Mouse (Mus musculus): ENCODE data around the gene Gnpat. TPM values are rescaled to one million over a fixed set of nuclear protein-coding genes. Genes with fewer than 3 reads are reported as not detected.

Gnpat gene
- total and polyA plus RNA-seq, 3 experiments: 62.3 to 91.5 (median 89.1) TPM

DNA sequence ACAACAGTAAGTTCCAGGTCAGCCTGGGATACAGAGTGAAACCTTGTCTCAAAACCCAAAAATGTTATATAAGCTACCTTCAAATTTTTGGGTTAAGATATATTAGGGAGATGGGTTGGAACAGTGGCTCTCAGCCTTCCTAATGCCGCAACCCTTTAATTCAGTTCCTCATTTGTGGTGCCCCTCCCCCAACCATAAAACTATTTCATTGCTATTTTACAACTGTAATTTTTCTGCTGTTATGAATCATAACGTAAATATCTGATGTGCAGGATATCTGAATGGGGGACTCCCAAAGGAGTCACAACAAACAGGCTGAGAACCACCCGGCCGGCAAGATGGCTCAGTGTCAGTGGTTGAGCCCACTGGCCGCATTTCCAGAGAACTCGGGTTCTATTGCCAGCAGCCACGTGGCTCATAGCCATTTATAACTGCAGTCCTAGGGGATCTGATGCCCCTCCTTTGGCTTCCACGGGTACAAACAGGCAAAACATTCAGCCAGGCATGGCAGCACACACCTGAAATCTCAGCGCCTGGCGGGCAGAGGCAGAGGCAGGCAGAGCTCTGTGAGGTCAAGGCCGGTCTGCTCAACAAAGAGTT, 59.8 kb downstream of the Gnpat start:
- Histone ChIP-seq H3K27ac (ENCODE audit: insufficient read depth, low read depth) (no peak overlapping the region), H3K36me3 (replicated peaks in 1 of 2; ENCODE audit: control insufficient read depth in 1 of 2, insufficient read depth in 1 of 2, low read length in 1 of 2) (peaks cover 0 to 51% of the 10 kb centered on the region in 2 experiments), H3K4me3 (replicated peaks in 1 of 3; ENCODE audit: low read depth in 2 of 3, low read length in 2 of 3, poor library complexity in 1 of 3) (no peak overlapping the region), H3K9ac (ENCODE audit: insufficient read depth, low read depth) (no peak overlapping the region), H3K79me2 (replicated peaks; ENCODE audit: control insufficient read depth, extremely low read depth, insufficient read depth, poor library complexity, severe bottlenecking) (no peaks in the 10 kb centered on the region), H3K9me3 (replicated peaks; ENCODE audit: low read length) (no peaks in the 10 kb centered on the region), H3K4me2 (ENCODE audit: insufficient read depth, low read depth, poor library complexity, severe bottlenecking) (no peak overlapping the region), H3K4me1 (ENCODE audit: control insufficient read depth in 1 of 2, insufficient read depth in 2 of 2) (peaks cover 0 to 37% of the 10 kb centered on the region in 2 experiments; a peak in 2 of 4 replicates), H3K27me3 (replicated peaks) (no peaks in the 10 kb centered on the region)
- in situ Hi-C loops (cut with MboI; ENCODE audit: low pct_ligation_motif_present, low pct_unique_long_range_greater_than_20kb, low sequenced_read_pairs) (no loop called here), dilution Hi-C loops (cut with MboI; ENCODE audit: extremely low pct_ligation_motif_present, extremely low pct_unique_long_range_greater_than_20kb, low sequenced_read_pairs) (no loop called here)
- no peak for DNase-seq (ENCODE audit: extremely low read depth)
- no peak for TF ChIP-seq TCF12 (IDR thresholded peaks at IDR 0.05; ENCODE audit: low read depth, low read length)
- no peak for TF ChIP-seq NRF1 (IDR thresholded peaks at IDR 0.05; ENCODE audit: low read depth, low read length)
- no peak for TF ChIP-seq POLR2A (IDR thresholded peaks at IDR 0.05; ENCODE audit: low read depth, low read length)
- no peak for TF ChIP-seq MXI1 (IDR thresholded peaks at IDR 0.05; ENCODE audit: low read depth, low read length)
- TF ChIP-seq ZMIZ1 (IDR thresholded peaks at IDR 0.05; ENCODE audit: low read depth, low read length): no peak
- no peak for TF ChIP-seq MEF2A (IDR thresholded peaks at IDR 0.05; ENCODE audit: borderline replicate concordance, low read depth, low read length)
- no peak for TF ChIP-seq CHD2 (IDR thresholded peaks at IDR 0.05; ENCODE audit: low read length)
- no peak for TF ChIP-seq SIN3A (IDR thresholded peaks at IDR 0.05; ENCODE audit: low read length)
- TF ChIP-seq RAD21 (IDR thresholded peaks at IDR 0.05; ENCODE audit: low read depth, low read length): no peak
- TF ChIP-seq ZKSCAN1 (IDR thresholded peaks at IDR 0.05; ENCODE audit: borderline replicate concordance, low read depth, low read length): no peak
- no peak for TF ChIP-seq ZC3H11A (IDR thresholded peaks at IDR 0.05; ENCODE audit: low read depth, low read length)
- no peak for TF ChIP-seq USF1 (IDR thresholded peaks at IDR 0.05; ENCODE audit: low read depth, low read length)
- no peak for TF ChIP-seq UBTF (IDR thresholded peaks at IDR 0.05; ENCODE audit: low read depth, low read length)
- TF ChIP-seq PAX5 (IDR thresholded peaks at IDR 0.05; ENCODE audit: low read length): no peak
- no peak for TF ChIP-seq MAFK (IDR thresholded peaks at IDR 0.05; ENCODE audit: insufficient replicate concordance, low read length)
- no peak for TF ChIP-seq NELFE (IDR thresholded peaks at IDR 0.05; ENCODE audit: low read depth, low read length)

DNA sequence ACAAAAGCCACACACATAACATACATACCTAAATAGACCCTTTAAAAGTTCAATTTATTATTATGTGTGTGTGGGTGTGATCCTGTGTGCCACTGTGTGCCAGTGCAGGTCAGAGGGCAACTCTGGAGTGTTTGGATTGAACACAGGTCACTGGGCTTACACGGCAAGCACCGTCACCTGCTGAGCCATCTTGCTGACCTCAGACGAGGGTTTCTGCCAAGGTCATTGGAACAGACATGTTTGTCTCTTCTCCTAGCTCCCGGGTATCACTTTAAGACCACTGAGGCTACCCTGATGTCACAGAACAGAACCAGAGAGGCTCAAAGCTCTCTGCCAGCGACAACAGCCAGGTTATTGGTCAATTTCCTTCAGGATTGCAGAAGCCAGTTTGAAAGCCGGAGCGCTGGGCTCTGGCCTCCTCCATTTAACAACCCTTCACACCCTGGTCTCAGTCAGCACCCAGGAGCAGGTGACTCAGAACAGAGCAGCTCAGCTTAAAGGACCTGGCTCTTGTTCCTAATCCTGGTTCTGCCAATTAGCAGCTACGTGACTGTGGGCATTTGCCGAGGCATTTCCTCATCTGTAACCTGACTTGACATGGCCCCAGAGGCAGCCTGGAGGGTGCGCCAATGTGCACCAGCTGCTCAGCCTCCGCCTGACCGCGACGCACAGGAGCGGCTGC, 61.3 kb downstream of the Gnpat start:
- H3K36me3 ChIP-seq (replicated peaks in 1 of 2; ENCODE audit: control insufficient read depth in 1 of 2, insufficient read depth in 1 of 2, low read length in 1 of 2): peaks cover 0 to 52% of the 10 kb centered on the region in 2 experiments
- H3K9ac ChIP-seq (ENCODE audit: insufficient read depth, low read depth): no peak overlapping the region
- dilution Hi-C loops (cut with MboI; ENCODE audit: extremely low pct_ligation_motif_present, extremely low pct_unique_long_range_greater_than_20kb, low sequenced_read_pairs): no loop called here

More for the DNA sequence above, 61.3 kb downstream of the Gnpat start:
- Histone ChIP-seq H3K4me2 (ENCODE audit: insufficient read depth, low read depth, poor library complexity, severe bottlenecking) (no peak overlapping the region), H3K79me2 (replicated peaks; ENCODE audit: control insufficient read depth, extremely low read depth, insufficient read depth, poor library complexity, severe bottlenecking) (no peaks in the 10 kb centered on the region), H3K4me3 (replicated peaks in 1 of 3; ENCODE audit: low read depth in 2 of 3, low read length in 2 of 3, poor library complexity in 1 of 3) (no peak overlapping the region), H3K9me3 (replicated peaks; ENCODE audit: low read length) (no peaks in the 10 kb centered on the region), H3K4me1 (ENCODE audit: control insufficient read depth in 1 of 2, insufficient read depth in 2 of 2) (peaks cover 7 to 50% of the 10 kb centered on the region in 2 experiments), H3K27me3 (replicated peaks) (no peaks in the 10 kb centered on the region), H3K27ac (ENCODE audit: insufficient read depth, low read depth) (no peak overlapping the region)
- DNase-seq (ENCODE audit: extremely low read depth): no peak
- in situ Hi-C loops (cut with MboI; ENCODE audit: low pct_ligation_motif_present, low pct_unique_long_range_greater_than_20kb, low sequenced_read_pairs): no loop called here
- TF ChIP-seq MYC (IDR thresholded peaks at IDR 0.05; ENCODE audit: low read depth, low read length) (no peak), BHLHE40 (IDR thresholded peaks at IDR 0.05; ENCODE audit: low read depth, low read length) (no peak), POLR2A (IDR thresholded peaks at IDR 0.05; ENCODE audit: low read depth, low read length) (no peak), ELF1 (IDR thresholded peaks at IDR 0.05; ENCODE audit: low read depth, low read length) (no peak), PAX5 (IDR thresholded peaks at IDR 0.05; ENCODE audit: low read length) (no peak), JUND (conservative IDR thresholded peaks at IDR 0.05; ENCODE audit: low read depth, low read length) (no peak), ZMIZ1 (IDR thresholded peaks at IDR 0.05; ENCODE audit: low read depth, low read length) (no peak), USF1 (IDR thresholded peaks at IDR 0.05; ENCODE audit: low read depth, low read length) (no peak), TCF12 (IDR thresholded peaks at IDR 0.05; ENCODE audit: low read depth, low read length) (no peak), SIN3A (IDR thresholded peaks at IDR 0.05; ENCODE audit: low read length) (no peak), UBTF (IDR thresholded peaks at IDR 0.05; ENCODE audit: low read depth, low read length) (no peak), MXI1 (IDR thresholded peaks at IDR 0.05; ENCODE audit: low read depth, low read length) (no peak), RAD21 (IDR thresholded peaks at IDR 0.05; ENCODE audit: low read depth, low read length) (no peak)

Measured in CH12.LX (cell line).